Mouse (Mus musculus): Measurements from ENCODE around the gene Cd44.

- TF ChIP-seq POLR2A (IDR thresholded peaks at IDR 0.05; ENCODE audit: low read depth, low read length) = no peak
- no peak for TF ChIP-seq CTCF (IDR thresholded peaks at IDR 0.05; ENCODE audit: extremely low read depth, insufficient read length, insufficient replicate concordance, low read depth, low read length)
Measured at GRCm38 (mm10) chr2:102933142-102933541, 31.7 kb upstream of the Cd44 start.

Data from small intestine, adult 2 months (tissue).